Mouse (Mus musculus) lung, adult 2 months (tissue): ENCODE measurements around the gene Akip1. TPM values are rescaled to one million over a fixed set of nuclear protein-coding genes. Genes with fewer than 3 reads are reported as not detected.

ENCODE experiments used
- DNase-seq: peaks from one replicate; pipeline ENCODE4 v3.0.0; 2022
- H3K4me1 ChIP-seq: fragments of 200-500 bp; 2 replicates; pipeline ENCODE4 v1.6.1; 2011; ENCODE audit warnings: low read length; ENCODE audit not compliant: control insufficient read depth, insufficient read depth
- H3K4me3 ChIP-seq: fragments of 200-500 bp; replicated peaks from 2 replicates; pipeline ENCODE3; 2011; ENCODE audit warnings: low read depth, mild to moderate bottlenecking, control low read depth, low read length; ENCODE audit errors: extremely low read depth
- CTCF ChIP-seq: fragments of 200-500 bp; IDR thresholded peaks from 2 replicates; pipeline ENCODE4 v1.5.1; 2011; ENCODE audit warnings: mild to moderate bottlenecking, low read length, control low read depth; ENCODE audit not compliant: insufficient read depth
- POLR2A ChIP-seq: fragments of 200-500 bp; IDR thresholded peaks from 2 replicates; pipeline ENCODE4 v1.6.1; 2011; ENCODE audit warnings: low read depth, mild to moderate bottlenecking, control low read depth, low read length, borderline replicate concordance; ENCODE audit errors: extremely low read depth
- WGBS: fragments of 180-500 bp; shearing (Covaris S2); methylation state at CpG from one replicate; pipeline ENCODE4 v1.1.7; 2018; 5-methylcytosine and 5-hydroxymethylcytosine counted together
- polyA plus RNA-seq: library from polyadenylated mRNA; depleted of rRNA; stranded (reverse); fragments of >200 nt; gene quantifications from 2 replicates; pipeline ENCODE4 v1.2.3, GENCODE M21; 2012; rRNA removed

Gene Akip1
- polyA plus RNA-seq, 1 experiment, result 18.3 TPM

GRCm38 (mm10) chr7:109754034-109754433, 50.5 kb downstream of the Akip1 start:
- DNase-seq, result no peak
- WGBS, result 92% methylated on average over 8 of the region's 8 CpGs
- no peak for TF ChIP-seq CTCF
- TF ChIP-seq POLR2A, result no peak

GRCm38 (mm10) chr7:109756291-109756690, 52.8 kb downstream of the Akip1 start:
- TF ChIP-seq CTCF, result no peak
- no peak for TF ChIP-seq POLR2A
- H3K4me3 ChIP-seq, result no peak overlapping the region
- 93% methylated on average over 3 of the region's 3 CpGs for WGBS
- H3K4me1 ChIP-seq, result peaks cover 2% of the 10 kb centered on the region; the same call in 1 of the 2 replicates
- DNase-seq, result no peak

More at GRCm38 (mm10) chr7:109754034-109754433, 50.5 kb downstream of the Akip1 start:
- H3K4me3 ChIP-seq, result no peak overlapping the region
- peaks cover 7% of the 10 kb centered on the region for H3K4me1 ChIP-seq

Other genes starting within 250 kb of the Akip1 start
- gene Trim66, start 195.6 kb upstream of the Akip1 start, polyA plus RNA-seq, result 0.08 and 0.09 TPM in 2 replicates
- gene Rpl27a, start 184.5 kb upstream of the Akip1 start, polyA plus RNA-seq, result 208 and 282 TPM in 2 replicates
- gene St5, start 85 bp upstream of the Akip1 start, polyA plus RNA-seq, result 89.9 and 123 TPM in 2 replicates
- gene BC051019, start 20.2 kb downstream of the Akip1 start, polyA plus RNA-seq, result 17.8 and 19.7 TPM in 2 replicates
- 0.38 and 0.62 TPM in 2 replicates for gene Ascl3, start 28.0 kb downstream of the Akip1 start, polyA plus RNA-seq
- 45.4 and 60.4 TPM in 2 replicates for gene Tmem9b, start 49.2 kb downstream of the Akip1 start, polyA plus RNA-seq
- 0.05 and 0.22 TPM in 2 replicates for gene Nrip3, start 78.3 kb downstream of the Akip1 start, polyA plus RNA-seq
- gene Scube2, start 162.0 kb downstream of the Akip1 start, polyA plus RNA-seq, result 16.7 and 21.8 TPM in 2 replicates